Mouse (Mus musculus) thymus, postnatal 4 days (tissue): ENCODE results near the gene Matn4.

Experiments
- DNase-seq: peaks from one replicate; pipeline ENCODE4 v3.0.0; 2021

The Matn4 gene

GRCm38 (mm10) chr2:164405060-164405459, at the start of gene Matn4:
Gene Matn4, minus strand, starts transcription at chr2:164405160.
- DNase-seq = no peak

- DNase-seq = no peak
Measured at GRCm38 (mm10) chr2:164453887-164454500, 49.0 kb upstream of the Matn4 start.

DNA sequence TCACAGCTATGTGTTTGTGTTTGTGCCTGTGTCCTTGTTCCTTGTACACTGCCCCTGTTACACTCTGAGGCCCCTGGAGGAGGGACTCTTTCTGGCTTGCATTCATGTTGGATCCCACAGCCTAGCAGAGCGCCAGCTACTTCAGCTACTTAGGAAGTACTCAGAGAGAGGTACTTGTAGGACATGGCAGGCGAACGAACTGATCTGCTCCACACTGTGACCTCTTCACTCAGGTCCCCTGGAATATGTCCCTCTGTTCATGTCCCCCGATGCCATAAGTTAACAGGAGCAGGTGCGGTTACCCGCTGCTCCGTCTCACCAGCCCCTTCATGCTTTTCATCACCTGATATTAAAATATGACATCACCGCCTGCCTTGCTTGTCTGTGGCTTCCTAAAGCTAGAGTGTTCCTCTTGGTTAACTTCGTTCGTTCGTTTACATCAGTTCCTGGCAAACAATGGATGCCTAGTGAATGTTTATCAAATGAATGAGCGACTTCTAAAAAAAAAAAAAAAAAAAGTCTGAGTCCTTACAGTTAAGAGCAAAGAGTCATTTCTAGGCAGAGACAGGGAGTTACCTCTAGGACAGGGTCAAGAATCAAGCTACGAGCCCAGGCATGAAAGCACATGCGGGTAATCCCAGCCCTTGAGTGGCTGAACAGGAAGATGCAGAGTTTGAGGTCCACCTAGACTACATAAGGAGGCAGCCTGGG, 48.2 kb upstream of the Matn4 start:
- no peak for DNase-seq

- DNase-seq = no peak
Measured at GRCm38 (mm10) chr2:164452000-164452676, 47.2 kb upstream of the Matn4 start.

- no peak for DNase-seq
Measured at GRCm38 (mm10) chr2:164449341-164450042, 44.5 kb upstream of the Matn4 start.

- no peak for DNase-seq
Measured at GRCm38 (mm10) chr2:164448921-164449320, 44.0 kb upstream of the Matn4 start.

DNA sequence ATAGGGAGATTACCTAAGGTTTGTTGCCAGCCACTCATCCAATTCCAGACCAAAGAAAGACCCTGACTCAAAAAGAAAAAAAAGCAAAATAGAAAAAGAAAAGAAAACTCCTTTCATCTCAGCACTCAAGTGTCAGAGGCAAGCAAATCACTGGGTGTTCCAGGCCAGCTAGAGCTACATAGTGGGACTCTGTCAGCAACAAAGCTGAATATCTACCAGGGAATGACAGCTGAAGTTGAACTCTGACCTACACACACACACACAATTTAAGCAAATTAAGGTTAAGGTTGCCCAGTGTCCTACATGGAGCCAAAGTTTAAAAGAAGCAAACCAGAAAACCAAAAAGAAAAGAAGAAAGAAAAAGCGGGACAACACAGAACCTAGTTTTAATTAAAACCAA, 43.2 kb upstream of the Matn4 start:
- DNase-seq = no peak

DNA sequence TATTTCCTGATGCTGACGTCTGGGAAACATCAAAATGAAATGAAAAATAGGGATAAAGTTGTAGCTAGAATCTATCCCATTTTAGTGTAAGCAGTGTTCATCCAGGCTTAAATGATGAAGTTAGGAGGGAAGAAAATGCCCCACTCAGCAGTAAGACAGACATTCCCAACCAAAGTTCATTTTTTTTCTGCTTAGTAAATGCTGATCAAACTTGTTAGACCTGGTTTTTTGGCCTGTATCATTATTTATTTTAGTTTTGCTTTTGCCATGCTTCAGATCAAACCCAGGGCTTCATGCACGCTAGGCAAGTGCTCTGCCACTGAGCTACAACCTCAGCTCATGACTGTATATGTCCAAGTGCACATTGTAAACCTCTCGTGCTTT, 41.1 kb upstream of the Matn4 start:
- no peak for DNase-seq

GRCm38 (mm10) chr2:164445399-164446085, 40.6 kb upstream of the Matn4 start:
- no peak for DNase-seq

- DNase-seq = no peak
Measured at GRCm38 (mm10) chr2:164444701-164445100, 39.7 kb upstream of the Matn4 start.

DNA sequence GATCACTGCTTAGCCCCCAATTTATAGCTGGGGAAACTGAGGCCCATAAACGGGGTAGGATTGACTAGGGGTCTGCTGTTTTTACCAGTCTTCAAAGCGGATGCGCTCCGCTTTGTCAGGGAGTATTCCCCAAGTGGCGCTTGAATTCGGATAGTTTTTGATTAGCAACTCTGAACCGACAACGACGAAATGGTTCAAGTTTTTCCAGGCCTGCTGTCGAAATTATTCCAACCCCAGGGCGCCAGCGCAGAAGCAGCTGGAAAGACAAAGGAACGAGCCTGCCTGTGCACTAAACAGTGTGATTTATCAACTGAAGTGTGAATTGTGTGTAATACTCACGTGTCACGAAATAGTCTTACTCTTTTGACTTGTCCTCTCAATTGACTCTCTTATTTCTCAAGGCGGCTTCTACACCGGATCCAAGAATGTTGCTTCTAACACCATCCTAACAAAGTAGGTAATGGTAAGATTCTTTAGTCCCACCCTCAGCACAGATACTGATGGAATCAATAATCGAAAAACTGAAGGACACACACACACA, 38.6 kb upstream of the Matn4 start, which contains the start of gene Sdc4:
TSS of gene Sdc4 (minus strand) at position 428 of the 541 bp plus-strand sequence.
- no peak for DNase-seq

DNA sequence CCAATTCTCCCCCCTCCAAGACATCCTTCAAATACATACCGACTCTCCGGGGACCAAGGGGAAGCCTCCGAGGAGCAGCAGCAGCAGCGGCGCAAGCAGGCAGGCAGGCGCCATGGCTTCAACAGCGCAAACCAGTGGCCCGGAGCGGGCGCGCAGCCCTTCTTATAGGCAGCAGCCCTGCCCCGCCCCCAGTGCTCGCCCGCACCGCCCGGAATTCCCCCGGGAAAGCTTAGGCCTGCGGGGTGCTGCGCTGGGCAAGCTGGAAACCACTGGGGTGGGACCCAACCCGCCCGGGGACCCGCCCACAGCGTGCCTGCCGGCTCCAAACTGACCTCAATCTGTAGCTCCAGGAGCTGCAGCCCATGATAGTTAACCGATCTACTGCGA, 38.1 kb upstream of the Matn4 start:
- peak; percentile 72 for DNase-seq

GRCm38 (mm10) chr2:164442315-164443050, 37.5 kb upstream of the Matn4 start:
- peak; percentile 25 for DNase-seq

GRCm38 (mm10) chr2:164441731-164442130, 36.8 kb upstream of the Matn4 start:
- DNase-seq = no peak

DNA sequence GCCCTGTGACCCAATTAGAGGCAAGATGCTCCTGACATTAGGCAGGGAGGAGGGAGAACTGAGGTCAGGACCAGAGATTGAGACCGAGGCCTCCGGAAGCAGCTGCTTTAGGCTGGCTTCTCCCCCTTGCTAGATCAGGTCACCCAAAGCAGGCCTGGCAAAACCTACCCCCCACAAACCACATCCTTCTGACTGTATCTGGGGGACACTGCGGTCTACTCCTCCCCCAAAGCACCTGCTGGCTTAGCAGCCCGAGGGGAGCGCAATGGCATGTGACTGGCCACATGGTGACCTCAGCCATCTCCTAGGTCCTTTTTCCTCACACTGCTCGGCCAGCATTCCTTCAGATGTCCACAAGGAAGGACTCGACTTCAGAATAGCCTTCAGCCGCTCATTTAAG, 36.2 kb upstream of the Matn4 start:
- peak; percentile 50 for DNase-seq

DNA sequence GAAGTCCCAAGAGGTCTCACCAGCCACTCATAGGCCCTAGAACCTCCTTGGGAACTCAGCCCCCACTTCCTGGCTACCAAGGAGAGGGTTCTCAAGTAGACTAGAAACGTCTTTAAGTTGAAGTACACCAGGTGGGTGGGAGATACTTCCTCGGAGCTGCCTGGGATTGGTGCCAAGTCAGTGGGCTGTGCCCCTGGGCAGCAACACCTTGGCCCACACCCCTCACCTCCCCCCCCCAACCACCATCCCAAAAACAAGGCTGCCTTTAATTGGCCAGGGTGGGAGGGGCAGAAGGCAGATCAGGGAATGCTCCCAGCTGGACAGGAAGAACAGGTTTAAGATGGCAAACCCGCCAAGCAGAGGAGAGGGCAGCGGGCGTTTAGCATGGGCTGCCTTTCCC, 35.4 kb upstream of the Matn4 start:
- no peak for DNase-seq

GRCm38 (mm10) chr2:164439001-164439421, 34.1 kb upstream of the Matn4 start:
- DNase-seq = no peak

DNA sequence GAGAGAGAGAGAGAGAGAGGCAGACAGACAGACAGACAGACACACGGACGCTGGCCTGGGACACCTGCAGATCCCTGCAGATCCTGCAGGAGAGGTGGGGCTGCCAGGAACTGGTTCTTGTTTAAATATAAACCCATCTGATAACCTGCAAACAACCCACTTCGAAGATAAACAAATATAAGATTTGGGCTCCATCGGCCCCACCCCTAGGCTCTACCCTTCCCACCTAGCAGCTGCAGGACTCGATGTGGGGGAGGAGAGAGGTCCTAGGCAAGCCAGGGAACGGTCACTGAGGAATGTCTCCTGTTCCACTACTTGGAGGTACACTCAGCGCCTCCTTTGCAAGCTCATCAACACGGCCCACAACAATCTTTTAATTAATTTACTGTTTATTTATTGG, 33.3 kb upstream of the Matn4 start:
- DNase-seq = no peak

- no peak for DNase-seq
Measured at GRCm38 (mm10) chr2:164437710-164438109, 32.8 kb upstream of the Matn4 start.

GRCm38 (mm10) chr2:164436961-164437360, 32.0 kb upstream of the Matn4 start:
- DNase-seq = no peak

GRCm38 (mm10) chr2:164436215-164436913, 31.4 kb upstream of the Matn4 start:
- no peak for DNase-seq
